Mouse (Mus musculus) myocyte (in vitro differentiated cells): ENCODE measurements around the gene Btbd35f10. TPM values are rescaled to one million over a fixed set of nuclear protein-coding genes. Genes with fewer than 3 reads are reported as not detected.
"Not testable (repeated sequence)": the region's sequence is repeated elsewhere in the genome, so short reads cannot be mapped to it uniquely, and the experiment has no call there.

Source experiments
- H3K27me3 ChIP-seq: one replicate; pipeline ENCODE4 v1.6.1; 2011; ENCODE audit not compliant: control insufficient read depth, insufficient read depth, insufficient read length
- H3K36me3 ChIP-seq: one replicate; pipeline ENCODE4 v1.6.1; 2011; ENCODE audit not compliant: control insufficient read depth, insufficient read depth
- H3K4me2 ChIP-seq: one replicate; pipeline ENCODE4 v1.6.1; 2011; ENCODE audit warnings: low read depth, control low read depth
- H3K4me3 ChIP-seq: one replicate; pipeline ENCODE4 v1.5.1; 2011; ENCODE audit warnings: mild to moderate bottlenecking, control low read depth, moderate library complexity
- H3K79me2 ChIP-seq: one replicate; pipeline ENCODE4 v1.6.1; 2011; ENCODE audit not compliant: control insufficient read depth, insufficient read depth
- H3ac ChIP-seq: one replicate; pipeline ENCODE4 v1.6.1; 2011; ENCODE audit not compliant: control insufficient read depth, insufficient read length
- polyA plus RNA-seq: library from polyadenylated mRNA; unstranded; fragments of >200 nt; fragmentation: generic; extraction: Trizol; gene quantifications from one replicate; pipeline ENCODE4 v1.2.1, GENCODE M21; 2012; ENCODE audit warnings: missing spikeins

The Btbd35f10 gene
- polyA plus RNA-seq, result not detected

DNA sequence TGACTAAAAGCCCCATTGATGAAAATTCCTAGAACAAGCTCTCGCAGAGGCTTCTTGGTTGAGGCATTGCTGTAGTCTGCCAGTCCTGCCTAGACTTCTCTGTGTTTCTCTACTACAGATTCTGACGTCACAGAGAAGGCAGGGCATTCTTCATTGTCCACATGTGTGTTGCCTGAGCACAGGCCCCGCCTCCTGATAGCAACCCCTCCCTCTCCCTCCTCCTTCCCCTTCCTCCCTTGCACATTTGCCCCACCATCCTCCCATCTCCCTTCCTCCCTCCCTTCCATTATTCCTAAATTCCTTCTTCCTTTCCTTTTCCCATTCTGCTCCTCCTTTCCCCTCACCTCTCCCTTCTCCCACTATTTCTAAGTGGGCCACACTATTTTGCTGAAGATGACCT, at the start of gene Btbd35f10:
TSS of gene Btbd35f10 (minus strand) at position 101 of the 400 bp plus-strand sequence.
- H3K4me2 ChIP-seq, H3K36me3 ChIP-seq, H3K79me2 ChIP-seq, H3ac ChIP-seq, H3K4me3 ChIP-seq, H3K27me3 ChIP-seq: not testable (repeated sequence)

Other genes starting within 250 kb of the Btbd35f10 start
- gene Btbd35f18, start 52.7 kb downstream of the Btbd35f10 start, polyA plus RNA-seq, result not detected
- not detected for gene Btbd35f16, start 204.1 kb upstream of the Btbd35f10 start, polyA plus RNA-seq